Mouse (Mus musculus): ENCODE measurements around the gene Gal3st4.

The Gal3st4 gene

DNA sequence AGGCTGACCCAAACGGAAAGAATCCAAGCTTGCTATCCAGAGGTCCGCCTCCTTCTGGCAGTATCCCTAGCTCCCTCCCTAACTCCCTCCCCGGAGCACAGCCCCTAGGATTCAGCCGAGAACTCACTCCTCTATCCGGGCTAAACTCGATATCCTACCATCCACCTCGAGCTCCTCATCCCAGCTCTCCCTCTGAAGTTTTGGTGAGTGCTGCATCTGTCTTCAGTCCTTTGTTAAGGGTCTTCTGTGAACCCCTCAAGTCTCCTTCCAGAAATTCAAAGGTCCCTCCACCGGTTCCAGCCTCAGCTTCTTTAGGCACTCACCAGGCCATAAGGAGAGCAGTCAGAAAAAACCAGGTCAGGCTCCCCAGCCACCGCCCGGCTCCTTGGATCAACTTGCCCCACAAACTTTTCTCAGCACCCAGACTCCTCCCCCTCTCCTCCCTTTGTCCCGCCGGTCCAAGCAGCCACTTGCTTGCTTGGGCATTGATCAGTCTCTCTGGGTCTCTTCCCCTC, at the start of gene Gal3st4:
Gene Gal3st4, minus strand, starts transcription at position 432 of the 515 bp plus-strand sequence.
- no peak for DNase-seq

GRCm38 (mm10) chr5:138312795-138313194, 40.2 kb upstream of the Gal3st4 start:
- no peak for DNase-seq

DNA sequence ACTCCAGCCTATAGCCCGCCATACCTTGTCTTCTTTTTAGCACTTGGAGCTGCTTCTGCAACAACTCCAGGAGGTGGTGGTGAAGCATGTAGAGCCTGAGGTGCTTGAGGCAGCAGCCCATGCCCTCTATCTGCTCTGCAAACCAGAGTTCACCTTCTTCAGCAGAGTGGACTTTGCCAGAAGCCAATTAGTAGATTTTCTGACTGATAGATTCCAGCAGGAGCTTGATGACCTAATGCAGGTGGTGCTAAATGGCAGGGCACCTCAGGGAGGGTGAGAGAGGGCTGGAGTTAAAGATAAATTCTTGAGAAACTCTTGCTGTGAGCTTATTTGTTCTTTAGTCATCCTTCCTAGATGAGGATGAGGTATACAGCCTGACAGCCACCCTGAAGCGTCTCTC, 27.0 kb upstream of the Gal3st4 start:
- DNase-seq = no peak

GRCm38 (mm10) chr5:138294158-138294557, 21.5 kb upstream of the Gal3st4 start:
- DNase-seq = no peak

DNA sequence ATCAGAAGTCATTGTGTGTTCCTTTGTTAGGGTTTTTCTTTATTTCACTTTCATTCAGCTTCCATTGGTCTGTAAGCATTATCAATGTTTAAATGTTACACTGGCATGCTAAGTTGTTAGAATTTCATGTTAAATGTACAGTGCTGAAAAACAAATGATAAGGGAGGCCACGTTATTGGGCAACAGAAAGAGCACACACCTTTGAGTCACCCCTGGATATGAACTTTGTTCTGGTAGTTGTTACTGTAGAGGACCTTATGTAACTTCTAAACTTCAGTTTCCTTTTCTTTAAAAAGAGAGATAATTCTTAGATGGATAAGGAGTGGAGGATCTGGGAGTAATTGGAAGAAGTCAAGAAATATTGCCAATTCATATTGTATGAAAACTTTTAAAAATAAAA, 19.0 kb upstream of the Gal3st4 start:
- no peak for DNase-seq

DNA sequence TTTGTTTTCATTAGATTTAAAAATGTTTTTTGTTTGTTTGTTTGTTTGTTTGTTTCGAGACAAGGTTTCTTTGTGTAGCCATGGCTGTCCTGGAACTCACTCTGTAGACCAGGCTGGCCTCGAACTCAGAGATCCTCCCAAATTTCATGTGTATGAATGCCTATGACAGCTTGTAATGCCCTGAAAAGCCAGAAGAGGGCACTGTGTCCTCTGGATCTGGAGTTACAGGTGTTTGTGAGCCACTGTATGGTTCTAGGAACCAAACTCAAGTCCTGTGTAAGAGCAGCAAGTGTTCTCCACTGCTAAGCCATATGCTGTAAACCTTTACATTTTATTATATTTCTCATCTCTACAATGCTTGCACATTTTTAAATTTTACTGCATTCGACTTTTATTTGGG, 15.2 kb upstream of the Gal3st4 start:
- no peak for DNase-seq

GRCm38 (mm10) chr5:138283540-138283939, 10.9 kb upstream of the Gal3st4 start:
- DNase-seq = no peak

GRCm38 (mm10) chr5:138281798-138282197, 9.2 kb upstream of the Gal3st4 start:
- DNase-seq = no peak

DNA sequence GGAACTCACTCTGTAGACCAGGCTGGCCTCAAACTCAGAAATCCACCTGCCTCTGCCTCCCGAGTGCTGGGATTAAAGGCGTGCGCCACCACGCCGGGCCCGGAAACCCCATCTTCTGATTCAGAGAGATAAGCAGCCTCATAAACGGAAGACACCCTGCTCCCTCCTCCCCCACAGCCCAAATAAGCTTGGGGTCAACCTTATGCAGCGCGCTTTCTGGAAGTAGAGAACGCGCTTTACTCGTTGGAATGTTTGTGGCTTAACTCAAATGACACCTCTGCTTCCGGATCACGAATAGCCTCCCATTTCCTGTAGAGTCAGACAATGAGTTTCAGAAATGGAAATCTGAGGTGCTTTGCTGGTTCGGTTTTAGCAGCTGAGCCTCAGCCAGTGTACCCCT, 8.2 kb upstream of the Gal3st4 start:
- DNase-seq = no peak

- DNase-seq = no peak
These were observed 7.8 kb upstream of the Gal3st4 start for GRCm38 (mm10) chr5:138280425-138280768.

GRCm38 (mm10) chr5:138279585-138280424, 7.2 kb upstream of the Gal3st4 start, which contains the start of the genes Gm43720, Gpc2 and Stag3:
Gene Gm43720, minus strand, starts transcription at chr5:138279958.
Gene Gpc2, minus strand, starts transcription at chr5:138280005.
Gene Stag3, plus strand, starts transcription at chr5:138280240.
- peak; percentile 44 to 46 for DNase-seq

DNA sequence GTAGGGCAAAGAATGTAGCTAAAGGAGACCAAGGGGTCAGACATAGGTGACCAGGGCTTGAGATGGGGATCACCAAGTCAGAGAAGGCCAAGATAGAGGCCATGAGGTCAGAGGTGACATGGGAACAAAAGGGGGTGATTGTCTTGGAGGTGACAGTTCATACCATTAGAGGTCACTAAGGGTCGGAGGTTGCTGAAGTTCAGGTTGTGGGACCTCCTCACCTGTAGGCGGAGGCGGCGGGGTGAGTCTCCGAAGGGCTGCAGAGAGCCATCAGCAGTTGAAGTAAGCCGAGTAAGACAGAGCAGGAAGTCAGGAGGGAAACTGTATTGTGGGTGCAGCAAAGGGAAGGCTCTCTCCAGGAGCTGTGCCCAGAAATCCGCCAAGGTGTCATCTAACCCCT, 5.4 kb upstream of the Gal3st4 start:
- no peak for DNase-seq

- no peak for DNase-seq
These were observed 2.8 kb upstream of the Gal3st4 start for GRCm38 (mm10) chr5:138275216-138276050.

DNA sequence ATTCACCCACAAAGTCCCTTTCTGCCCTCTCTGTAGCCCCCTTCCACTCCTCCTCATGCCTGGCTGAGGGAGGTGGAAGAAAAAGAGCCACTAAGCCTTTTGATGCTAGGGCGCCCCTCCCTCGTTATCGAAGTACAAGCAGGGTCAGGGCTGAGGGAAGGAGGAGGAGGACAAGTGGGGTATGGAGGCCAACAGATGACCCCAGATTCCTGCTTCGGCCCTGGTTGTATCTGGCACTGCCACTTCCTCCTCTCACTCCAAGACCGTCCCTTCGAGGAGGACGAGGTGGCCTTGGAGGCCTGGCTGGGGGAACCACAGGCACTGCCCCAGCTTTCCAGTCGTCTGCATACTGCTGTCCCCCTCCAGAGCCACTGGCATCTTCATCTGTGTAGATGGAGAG, 1.5 kb upstream of the Gal3st4 start:
- no peak for DNase-seq

DNA sequence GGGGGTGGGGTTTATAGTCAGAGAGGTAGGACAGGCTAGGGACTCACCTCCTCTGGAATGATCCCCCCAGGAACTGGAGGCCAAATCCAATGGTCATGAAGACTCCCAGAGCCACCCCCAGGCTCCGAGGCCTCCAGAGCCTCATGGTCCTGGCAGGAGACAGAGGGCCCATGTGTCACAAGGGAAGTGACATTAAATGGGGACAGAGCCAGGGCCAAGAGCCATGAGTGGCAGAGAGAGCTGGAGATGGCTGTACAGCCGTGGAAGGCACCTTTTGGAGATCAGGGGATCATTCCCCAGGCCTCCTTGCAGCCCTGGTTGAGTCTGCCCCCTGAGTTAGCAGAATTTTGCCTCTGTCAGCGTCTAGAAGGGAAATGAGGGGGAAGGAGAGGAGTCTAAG, 1.4 kb downstream of the Gal3st4 start:
- DNase-seq = no peak

DNA sequence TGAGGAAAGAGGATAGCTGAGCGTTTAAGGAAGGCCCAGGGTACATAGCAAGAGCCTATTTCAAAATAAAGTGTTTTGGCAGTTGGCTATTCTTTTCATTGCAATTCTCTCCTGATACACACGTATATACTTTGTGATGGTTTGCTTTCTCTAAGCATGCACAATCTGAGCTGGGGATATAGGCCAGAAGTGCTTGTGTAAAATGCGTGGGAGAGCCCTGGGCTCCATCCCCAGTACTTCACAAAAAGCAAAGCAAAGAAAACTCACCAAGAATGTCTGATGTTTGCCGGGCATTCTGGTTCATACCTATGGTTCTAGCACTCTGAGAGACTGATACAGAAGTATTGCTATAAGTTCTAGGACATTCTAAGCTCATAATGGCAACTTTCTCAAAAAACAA, 3.7 kb downstream of the Gal3st4 start:
- DNase-seq = no peak

GRCm38 (mm10) chr5:138267114-138267513, 5.5 kb downstream of the Gal3st4 start:
- DNase-seq = no peak

DNA sequence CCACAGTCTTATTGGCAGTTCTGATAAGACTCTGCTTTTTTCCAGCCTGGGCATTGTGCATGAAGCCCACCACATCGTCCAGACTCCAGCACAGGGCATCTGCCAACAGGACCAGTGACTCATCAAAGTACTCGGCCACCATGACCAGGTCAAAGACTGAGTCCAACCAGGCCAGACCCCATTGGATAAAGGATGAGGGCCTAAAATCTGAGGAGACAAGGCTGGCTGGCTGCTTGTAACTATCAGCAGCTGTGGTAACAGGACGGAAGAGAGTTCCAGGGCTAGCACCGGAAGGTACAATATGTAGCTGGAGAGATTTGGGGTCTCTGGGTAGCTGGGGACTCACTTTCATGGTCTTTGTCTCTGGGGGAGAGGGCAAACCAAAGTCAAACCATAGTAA, 6.9 kb downstream of the Gal3st4 start:
- DNase-seq = no peak

DNA sequence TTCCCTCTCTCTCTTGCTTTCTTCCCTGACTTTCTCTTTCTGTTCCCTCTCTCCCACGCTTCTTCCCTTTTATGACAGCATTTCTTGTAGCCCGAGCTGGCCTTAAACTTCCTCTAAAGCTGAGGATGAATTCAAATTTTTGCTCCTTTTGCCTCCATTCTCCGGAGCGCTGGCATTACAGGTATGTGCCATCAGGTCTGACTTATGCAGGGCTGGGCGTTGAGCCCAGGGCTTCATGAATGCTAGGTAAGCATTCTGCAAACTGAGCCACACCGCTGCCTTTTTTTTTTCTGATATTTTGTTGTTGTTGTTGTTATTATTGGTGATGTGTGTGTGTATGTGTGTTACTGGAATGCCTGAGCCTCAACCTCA, 8.4 kb downstream of the Gal3st4 start:
- peak; percentile 18 to 29 for DNase-seq

DNA sequence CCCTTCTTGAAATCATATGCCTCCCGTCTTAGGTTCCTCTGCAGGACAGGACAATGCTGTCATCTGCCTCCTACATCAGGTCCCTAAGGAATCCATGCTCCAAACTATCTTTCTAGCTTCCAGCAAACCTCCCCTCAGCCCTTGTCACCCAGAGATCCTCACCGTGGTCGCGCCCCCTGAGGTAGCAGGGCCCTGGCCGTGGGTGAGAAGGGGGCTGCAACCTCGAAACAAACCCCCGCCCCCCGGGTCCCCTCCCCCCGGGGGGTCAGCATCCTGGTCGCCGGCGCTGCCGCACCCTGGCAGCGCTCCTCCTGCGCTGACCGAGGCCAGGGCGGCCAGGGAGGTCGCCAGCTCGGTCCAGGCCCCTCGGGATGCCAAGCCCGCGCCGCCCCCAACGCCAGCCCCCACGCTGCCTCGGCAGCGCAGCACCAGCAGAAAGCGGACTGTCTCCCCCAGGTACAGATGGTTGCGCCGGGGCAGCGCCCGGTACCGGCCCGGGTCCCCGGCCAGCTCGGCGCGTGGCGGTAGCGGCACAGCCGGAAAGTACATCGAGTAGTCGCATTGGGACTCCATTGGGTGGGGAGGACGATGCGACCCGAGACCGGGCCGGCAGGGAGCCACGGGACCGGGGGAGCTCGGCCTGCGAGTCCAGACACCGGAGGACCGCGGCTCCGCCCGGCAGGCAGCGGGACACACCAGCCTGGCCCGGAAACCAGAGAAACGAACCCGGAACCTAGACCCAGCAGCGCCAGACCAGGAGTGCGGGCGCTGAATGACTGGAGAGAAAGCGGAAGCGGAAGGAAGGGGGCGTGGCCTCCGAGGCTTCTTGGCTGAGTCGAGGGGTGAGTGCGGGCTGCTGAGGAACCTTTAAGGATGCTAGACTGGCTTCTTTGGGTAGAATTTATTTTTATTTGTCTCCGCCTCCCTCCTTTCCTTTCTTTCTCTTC, 9.1 kb downstream of the Gal3st4 start, which contains the start of gene BC037034:
Gene BC037034, minus strand, starts transcription at position 774 of the 947 bp plus-strand sequence.
- peak; percentile 92 to 94 for DNase-seq

DNA sequence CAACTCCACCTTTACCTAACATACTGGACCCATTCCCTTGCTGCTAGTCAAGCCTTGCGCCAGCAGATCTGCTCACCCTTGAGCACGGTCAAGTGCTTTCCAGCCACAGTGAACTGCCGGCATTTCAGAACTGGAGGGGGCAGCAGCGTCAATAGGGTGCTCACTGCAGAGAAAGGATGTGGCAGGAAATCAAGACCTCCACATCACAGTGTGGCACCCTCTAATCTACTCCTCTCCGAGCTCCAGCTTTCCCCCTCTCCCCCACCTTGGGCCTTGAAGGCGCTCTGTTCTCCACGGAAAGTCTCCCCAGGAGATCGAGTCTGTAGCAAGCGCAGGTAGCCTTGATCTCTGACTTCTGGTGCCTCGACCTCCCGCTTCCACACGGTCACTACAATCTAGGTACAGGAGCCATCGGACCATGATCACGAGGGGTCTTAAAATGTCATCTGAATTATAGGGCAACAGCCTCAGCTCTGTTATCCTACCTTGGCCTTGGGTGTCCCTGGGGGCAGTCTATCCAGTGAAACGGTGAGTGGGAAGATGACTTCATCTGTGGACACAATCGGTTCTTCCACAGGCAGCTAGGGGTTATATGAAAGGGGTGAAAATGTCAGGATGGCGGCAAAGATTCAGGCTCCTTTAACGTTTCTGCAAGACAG, 9.9 kb downstream of the Gal3st4 start:
- no peak for DNase-seq

- DNase-seq = no peak
These were observed 10.6 kb downstream of the Gal3st4 start for GRCm38 (mm10) chr5:138262001-138262400.
